Mouse (Mus musculus) lung, adult 2 months (tissue): Measurements from ENCODE around the gene 4933405L10Rik.

ENCODE experiments used
- CTCF ChIP-seq: fragments of 200-500 bp; IDR thresholded peaks from 2 replicates; pipeline ENCODE4 v1.5.1; 2011; ENCODE audit warnings: mild to moderate bottlenecking, low read length, control low read depth; ENCODE audit not compliant: insufficient read depth
- POLR2A ChIP-seq: fragments of 200-500 bp; IDR thresholded peaks from 2 replicates; pipeline ENCODE4 v1.6.1; 2011; ENCODE audit warnings: low read depth, mild to moderate bottlenecking, control low read depth, low read length, borderline replicate concordance; ENCODE audit errors: extremely low read depth

- TF ChIP-seq POLR2A (no peak), CTCF (no peak)
Measured at GRCm38 (mm10) chr8:105722861-105723260, 15.4 kb downstream of the 4933405L10Rik start.
